Mouse (Mus musculus) forebrain, embryonic 16.5 days (tissue): Measurements from ENCODE around the gene Lhx5. TPM values are rescaled to one million over a fixed set of nuclear protein-coding genes. Genes with fewer than 3 reads are reported as not detected.

Source experiments
- ATAC-seq: fragments of 200-750 bp; cut with Nextera tagmentation; 2 replicates; pipeline ENCODE4 v1.8.0; 2017; ENCODE audit warnings: mild to moderate bottlenecking, moderate library complexity
- H3K27ac ChIP-seq: fragments of 300-500 bp; sonication (generic); 2 replicates; pipeline ENCODE4 v1.5.1; 2014; ENCODE audit warnings: low read length, control low read depth
- H3K27me3 ChIP-seq: fragments of 300-500 bp; sonication (generic); replicated peaks from 2 replicates; pipeline ENCODE4 v1.6.1; 2014; ENCODE audit warnings: low read length; ENCODE audit not compliant: control insufficient read depth, insufficient read depth
- H3K36me3 ChIP-seq: fragments of 300-500 bp; sonication (generic); 2 replicates; pipeline ENCODE4 v1.6.1; 2014; ENCODE audit not compliant: control insufficient read depth, insufficient read depth
- H3K4me1 ChIP-seq: fragments of 300-500 bp; sonication (generic); replicated peaks from 2 replicates; pipeline ENCODE4 v1.6.1; 2014; ENCODE audit warnings: low read length; ENCODE audit not compliant: control insufficient read depth, insufficient read depth
- H3K4me2 ChIP-seq: fragments of 300-500 bp; sonication (generic); 2 replicates; pipeline ENCODE4 v1.6.1; 2014; ENCODE audit warnings: mild to moderate bottlenecking, low read length, control low read depth
- H3K4me3 ChIP-seq: fragments of 300-500 bp; sonication (generic); replicated peaks from 2 replicates; pipeline ENCODE4 v1.5.1; 2014; ENCODE audit warnings: mild to moderate bottlenecking, low read length, control low read depth
- H3K9ac ChIP-seq: fragments of 300-500 bp; sonication (generic); replicated peaks from 2 replicates; pipeline ENCODE4 v1.6.1; 2014; ENCODE audit warnings: low read depth, low read length, control low read depth
- H3K9me3 ChIP-seq: fragments of 300-500 bp; sonication (generic); 2 replicates; pipeline ENCODE4 v1.6.1; 2016; ENCODE audit warnings: low read length; ENCODE audit not compliant: control insufficient read depth
- WGBS: fragments of 180-500 bp; shearing (Covaris S2); extraction: QIAGEN DNeasy Blood & Tissue Kit; methylation state at CpG from one replicate; pipeline ENCODE4 v1.1.7; 2014; 5-methylcytosine and 5-hydroxymethylcytosine counted together
- polyA plus RNA-seq: library from polyadenylated mRNA; unstranded; fragments of >200 nt; fragmentation: Nextera tagmentation; extraction: Ambion mirVana; gene quantifications from 2 replicates; pipeline ENCODE4 v1.2.1, GENCODE M21; 2015

Lhx5 gene
- polyA plus RNA-seq = 3.8 and 7.0 TPM in 2 replicates

DNA sequence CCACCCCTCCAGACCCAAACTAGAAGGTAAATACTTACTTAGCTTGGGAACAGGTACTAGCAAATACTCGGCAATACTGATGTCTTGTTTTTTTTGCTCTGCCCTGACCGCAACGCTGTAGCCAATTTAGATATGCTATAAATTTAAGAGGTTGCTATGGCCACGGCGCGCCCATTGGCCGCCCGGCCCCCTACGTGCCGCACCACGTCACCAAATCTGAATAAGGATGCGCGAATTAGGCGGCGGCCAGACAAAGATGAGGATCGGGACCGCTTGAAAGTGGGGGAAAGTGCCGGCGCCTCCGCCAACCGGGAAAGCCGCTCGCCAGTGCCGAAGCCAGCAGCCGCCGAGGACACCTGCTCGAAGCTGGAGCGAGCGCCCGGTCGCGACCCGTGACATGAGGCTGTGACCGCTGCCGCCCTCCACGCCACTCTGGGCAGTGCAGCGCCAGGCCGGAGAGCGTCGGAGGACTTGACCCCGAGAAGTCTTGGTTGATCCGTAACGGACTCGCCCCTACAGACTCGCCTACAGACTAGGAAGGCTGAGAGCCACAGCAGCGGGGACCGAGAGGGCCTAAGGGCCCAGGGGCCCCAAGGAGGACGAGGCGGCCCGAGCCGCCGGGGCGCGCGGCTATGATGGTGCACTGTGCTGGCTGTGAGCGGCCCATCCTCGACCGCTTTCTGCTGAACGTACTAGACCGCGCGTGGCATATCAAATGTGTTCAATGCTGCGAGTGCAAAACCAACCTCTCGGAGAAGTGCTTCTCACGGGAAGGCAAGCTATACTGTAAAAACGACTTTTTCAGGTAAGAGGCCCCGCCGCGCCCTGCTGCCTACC, at the start of gene Lhx5:
Lhx5 (plus strand) TSS at position 51 of the 837 bp plus-strand sequence.
- WGBS = under 1% methylated on average over 69 of the region's 69 CpGs
- Histone ChIP-seq H3K9me3 (no peaks in the 10 kb centered on the region), H3K4me2 (peak within 1 kb of the TSS; percentile 39), H3K27ac (no peak within 1 kb of the TSS), H3K9ac (peak within 1 kb of the TSS; percentile 9; the same call in 1 of the 2 replicates), H3K27me3 (peaks cover 79% of the 10 kb centered on the region), H3K4me3 (peak within 1 kb of the TSS; percentile 35), H3K36me3 (no peaks in the 10 kb centered on the region), H3K4me1 (peaks cover 29% of the 10 kb centered on the region)
- peak; percentile 41; the same call in 1 of the 2 replicates for ATAC-seq

- H3K9me3 ChIP-seq = no peaks in the 10 kb centered on the region
- H3K4me2 ChIP-seq = no peak overlapping the region
- no peaks in the 10 kb centered on the region; the same call in 1 of the 2 replicates for H3K4me1 ChIP-seq
- no peak for ATAC-seq
- no peak overlapping the region for H3K4me3 ChIP-seq
- no peak overlapping the region for H3K27ac ChIP-seq
- 71% methylated on average over 4 of the region's 4 CpGs for WGBS
- no peaks in the 10 kb centered on the region for H3K27me3 ChIP-seq
- no peaks in the 10 kb centered on the region for H3K36me3 ChIP-seq
- H3K9ac ChIP-seq = no peak overlapping the region
Observed at GRCm38 (mm10) chr5:120386361-120386760, 45.1 kb upstream of the Lhx5 start.

- Histone ChIP-seq H3K4me1 (peaks cover under 1% of the 10 kb centered on the region), H3K9ac (no peak overlapping the region), H3K9me3 (no peaks in the 10 kb centered on the region), H3K4me3 (no peak overlapping the region), H3K36me3 (no peaks in the 10 kb centered on the region), H3K27me3 (no peaks in the 10 kb centered on the region), H3K27ac (no peak overlapping the region), H3K4me2 (no peak overlapping the region)
- 45% methylated on average over 9 of the region's 9 CpGs for WGBS
- ATAC-seq = no peak
Observed at GRCm38 (mm10) chr5:120388765-120389164, 42.7 kb upstream of the Lhx5 start.

GRCm38 (mm10) chr5:120389973-120390372, 41.5 kb upstream of the Lhx5 start:
- H3K27me3 ChIP-seq = peaks cover 2% of the 10 kb centered on the region; the same call in 1 of the 2 replicates
- no peak overlapping the region for H3K9ac ChIP-seq
- no peak overlapping the region for H3K27ac ChIP-seq
- no peaks in the 10 kb centered on the region for H3K36me3 ChIP-seq
- peaks cover 4% of the 10 kb centered on the region for H3K4me1 ChIP-seq
- H3K4me2 ChIP-seq = no peak overlapping the region
- 72% methylated on average over 2 of the region's 2 CpGs for WGBS
- no peak for ATAC-seq
- H3K4me3 ChIP-seq = no peak overlapping the region
- no peaks in the 10 kb centered on the region for H3K9me3 ChIP-seq

DNA sequence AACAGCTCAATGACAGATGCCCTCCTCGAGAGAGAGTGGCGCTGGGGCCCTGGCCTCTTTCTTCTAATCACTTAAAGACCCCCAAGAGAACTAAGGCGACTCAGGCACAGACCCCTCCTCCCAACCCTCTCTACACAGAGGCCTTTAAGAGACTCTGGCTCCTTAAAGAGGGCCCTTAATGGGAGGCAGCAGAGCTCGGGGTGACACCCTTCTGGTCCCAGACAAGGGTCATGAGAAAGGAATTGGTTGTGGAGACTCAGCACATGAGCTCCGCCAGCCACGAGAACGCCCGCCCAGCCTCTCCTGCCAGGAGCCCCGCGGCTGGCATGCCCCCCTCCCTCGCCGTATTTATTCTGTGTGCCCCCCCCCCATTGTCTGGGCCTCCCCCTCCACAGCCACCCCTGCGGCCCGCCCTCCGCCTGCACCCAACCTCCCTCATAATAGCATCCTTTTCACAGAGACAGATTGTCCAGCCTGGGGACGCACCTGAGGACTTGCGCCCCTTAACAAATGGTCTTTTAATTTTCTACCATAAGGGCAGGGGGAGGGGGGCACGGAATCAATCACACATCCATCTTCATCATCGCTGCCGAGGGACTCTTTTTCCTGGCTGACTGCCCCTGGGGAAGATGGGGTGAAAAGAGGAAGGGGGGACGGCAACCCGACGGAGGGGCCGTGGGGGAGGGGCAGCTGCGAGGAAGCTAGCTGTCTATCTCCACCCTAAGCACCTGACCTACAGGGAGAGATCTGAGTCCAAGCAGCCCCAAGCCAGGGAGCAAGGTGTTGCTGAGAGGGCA, 37.4 kb upstream of the Lhx5 start:
- H3K36me3 ChIP-seq = no peaks in the 10 kb centered on the region
- H3K9me3 ChIP-seq = no peaks in the 10 kb centered on the region
- H3K9ac ChIP-seq = no peak overlapping the region; the same call in 1 of the 2 replicates
- no peak for ATAC-seq
- H3K27ac ChIP-seq = no peak overlapping the region
- peaks cover 13% of the 10 kb centered on the region for H3K27me3 ChIP-seq
- H3K4me2 ChIP-seq = no peak overlapping the region
- peaks cover 10% of the 10 kb centered on the region for H3K4me1 ChIP-seq
- WGBS = 7% methylated on average over 25 of the region's 25 CpGs
- H3K4me3 ChIP-seq = no peak overlapping the region

DNA sequence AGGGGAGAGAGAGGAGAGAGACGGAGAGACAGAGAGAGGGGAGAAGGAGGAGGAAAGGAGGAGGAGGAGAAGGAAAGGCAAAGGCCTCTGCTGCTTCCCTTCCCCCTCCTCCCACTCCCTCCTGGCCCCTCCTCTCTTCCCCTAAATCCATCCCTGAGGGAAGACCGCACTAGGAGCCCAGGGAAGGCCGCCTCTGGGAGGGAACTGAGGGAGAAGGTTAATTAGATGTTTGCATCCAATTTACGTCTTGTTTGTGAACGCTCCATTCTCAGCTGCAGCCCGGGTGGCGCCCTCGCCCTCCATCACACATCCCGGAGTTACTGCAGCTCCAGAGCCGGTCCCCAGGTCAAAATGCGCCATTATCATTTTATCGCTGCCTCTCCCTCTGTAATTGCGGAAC, 33.5 kb upstream of the Lhx5 start:
- ATAC-seq = no peak
- 0 out of 2 replicates have a peak overlapping the region, but pooled peaks have one; percentile 30 for H3K9ac ChIP-seq
- WGBS = under 1% methylated on average over 13 of the region's 13 CpGs
- H3K4me2 ChIP-seq = 0 out of 2 replicates have a peak overlapping the region, but pooled peaks have one; percentile 8
- no peak overlapping the region for H3K4me3 ChIP-seq
- H3K27me3 ChIP-seq = peaks cover 18% of the 10 kb centered on the region
- peaks cover 10% of the 10 kb centered on the region for H3K4me1 ChIP-seq
- no peaks in the 10 kb centered on the region for H3K36me3 ChIP-seq
- H3K27ac ChIP-seq = no peak overlapping the region
- H3K9me3 ChIP-seq = no peaks in the 10 kb centered on the region

GRCm38 (mm10) chr5:120404831-120405591, 26.5 kb upstream of the Lhx5 start:
- Histone ChIP-seq H3K27ac (no peak overlapping the region), H3K9ac (no peak overlapping the region), H3K4me2 (no peak overlapping the region), H3K9me3 (no peaks in the 10 kb centered on the region), H3K4me3 (no peak overlapping the region), H3K36me3 (no peaks in the 10 kb centered on the region), H3K4me1 (peaks cover 14% of the 10 kb centered on the region), H3K27me3 (no peaks in the 10 kb centered on the region)
- ATAC-seq = no peak
- WGBS = 80% methylated on average over 12 of the region's 12 CpGs

DNA sequence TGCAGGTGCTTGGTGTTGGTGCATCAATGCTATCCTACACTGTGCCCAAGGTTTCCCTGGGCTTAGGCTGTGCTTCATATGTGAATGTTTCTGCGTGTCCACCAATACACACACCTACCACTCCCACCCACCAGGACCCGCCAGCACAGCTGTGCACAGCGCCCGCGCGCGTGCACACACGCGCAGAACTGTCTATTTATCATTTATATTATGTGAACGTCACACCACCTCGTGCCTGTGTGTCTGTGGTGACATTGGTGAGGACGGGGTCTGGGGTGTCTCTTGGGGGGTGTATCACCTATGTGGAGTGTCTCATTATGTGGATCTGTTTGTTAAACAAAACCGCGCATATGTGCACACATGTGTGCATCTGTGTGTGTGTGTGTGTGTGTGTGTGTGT, 22.6 kb upstream of the Lhx5 start:
- peak overlapping the region; percentile 73 for H3K4me2 ChIP-seq
- 54% methylated on average over 14 of the region's 14 CpGs for WGBS

More for the DNA sequence above, 22.6 kb upstream of the Lhx5 start:
- peak; percentile 36 for ATAC-seq
- Histone ChIP-seq H3K27ac (peak overlapping the region; percentile 9), H3K36me3 (no peaks in the 10 kb centered on the region), H3K27me3 (peaks cover 2% of the 10 kb centered on the region), H3K9ac (peak overlapping the region; percentile 68; the same call in 1 of the 2 replicates), H3K4me1 (peaks cover 19% of the 10 kb centered on the region), H3K9me3 (peaks cover 2% of the 10 kb centered on the region; the same call in 1 of the 2 replicates), H3K4me3 (no peak overlapping the region; the same call in 1 of the 2 replicates)
